16 mouse cellular contexts compared by ENCODE assay signal in genomic region chr8:13154099-13154498, GRCm38 (mm10).
"Had no signal": no experiment of that assay in that cellular context is flagged by ENCODE, and none has a peak within 500 bp of the region (broad histone marks: within the 10 kb centered on the region; RNA-seq: fewer than 3 reads in every experiment).

No protein-coding gene starts in this region.

- H3K4me3 ChIP-seq: layer of hippocampus, adult 2 months; limb, embryonic 12.5 days; liver, embryonic 13.5 days; lung, embryonic 15.5 days; midbrain, embryonic 10.5 days; neural tube, embryonic 13.5 days; stomach, embryonic 15.5 days had no signal

- ATAC-seq: liver, postnatal 0 days; midbrain, embryonic 16.5 days had no signal

- H3K4me2 ChIP-seq: limb, embryonic 12.5 days; liver, embryonic 13.5 days; lung, embryonic 15.5 days; neural tube, embryonic 13.5 days; stomach, embryonic 15.5 days had no signal

- H3K27me3 ChIP-seq: limb, embryonic 12.5 days; liver, embryonic 13.5 days; lung, embryonic 15.5 days; neural tube, embryonic 13.5 days; stomach, embryonic 15.5 days had no signal

- DNase-seq: kidney, adult 2 months; kidney, postnatal 25 days; liver; liver, embryonic 13.5 days; liver, postnatal 0 days; lung, postnatal 14 days; retina, postnatal 1 day; thymus, adult 2 months; thymus, postnatal 25 days had no signal

- H3K9ac ChIP-seq: limb, embryonic 12.5 days; liver, embryonic 13.5 days; liver, postnatal 0 days; lung, embryonic 15.5 days; neural tube, embryonic 13.5 days; stomach, embryonic 15.5 days had no signal

- H3K27ac ChIP-seq: layer of hippocampus, adult 2 months; limb, embryonic 12.5 days; liver, embryonic 13.5 days; lung, embryonic 15.5 days; midbrain, embryonic 10.5 days; neural tube, embryonic 13.5 days; stomach, embryonic 15.5 days had no signal

- H3K4me1 ChIP-seq: limb, embryonic 12.5 days had no signal

- H3K9me3 ChIP-seq: limb, embryonic 12.5 days; liver, embryonic 13.5 days; lung, embryonic 15.5 days; midbrain, embryonic 10.5 days; neural tube, embryonic 13.5 days; stomach, embryonic 15.5 days had no signal
